Mouse (Mus musculus) heart, embryonic 16.5 days (tissue): Measurements from ENCODE around the gene Atp5g2. TPM values are rescaled to one million over a fixed set of nuclear protein-coding genes. Genes with fewer than 3 reads are reported as not detected.

Experiments used
- ATAC-seq: fragments of 200-750 bp; cut with Nextera tagmentation; replicated peaks from 2 replicates; pipeline ENCODE4 v1.8.0; 2017; ENCODE audit warnings: moderate number of reproducible peaks; ENCODE audit not compliant: insufficient read depth, low FRiP score; ENCODE audit errors: extremely low read depth
- H3K27ac ChIP-seq: fragments of 300-500 bp; sonication (generic); 2 replicates; pipeline ENCODE4 v1.5.1; 2014; ENCODE audit warnings: mild to moderate bottlenecking, low read length, control low read depth, moderate library complexity
- H3K27me3 ChIP-seq: fragments of 300-500 bp; sonication (generic); 2 replicates; pipeline ENCODE4 v1.6.1; 2014; ENCODE audit warnings: low read length, mixed read lengths; ENCODE audit not compliant: control insufficient read depth, insufficient read depth
- H3K36me3 ChIP-seq: fragments of 300-500 bp; sonication (generic); 2 replicates; pipeline ENCODE4 v1.6.1; 2014; ENCODE audit not compliant: control insufficient read depth, insufficient read depth
- H3K4me1 ChIP-seq: fragments of 300-500 bp; sonication (generic); 2 replicates; pipeline ENCODE4 v1.6.1; 2014; ENCODE audit warnings: low read length, mixed read lengths; ENCODE audit not compliant: control insufficient read depth, insufficient read depth
- H3K4me2 ChIP-seq: fragments of 300-500 bp; sonication (generic); 2 replicates; pipeline ENCODE4 v1.6.1; 2014; ENCODE audit warnings: low read depth, mild to moderate bottlenecking, control low read depth, low read length
- H3K4me3 ChIP-seq: fragments of 300-500 bp; sonication (generic); 2 replicates; pipeline ENCODE4 v1.5.1; 2014; ENCODE audit warnings: mild to moderate bottlenecking, control low read depth, low read length
- H3K9ac ChIP-seq: fragments of 300-500 bp; sonication (generic); 2 replicates; pipeline ENCODE4 v1.6.1; 2014; ENCODE audit warnings: low read length, control low read depth
- H3K9me3 ChIP-seq: fragments of 300-500 bp; sonication (generic); replicated peaks from 2 replicates; pipeline ENCODE4 v1.6.1; 2016; ENCODE audit warnings: low read length; ENCODE audit not compliant: control insufficient read depth
- WGBS: fragments of 180-500 bp; shearing (Covaris S2); extraction: QIAGEN DNeasy Blood & Tissue Kit; methylation state at CpG from one replicate; pipeline ENCODE4 v1.1.7; 2014; 5-methylcytosine and 5-hydroxymethylcytosine counted together
- microRNA counts: library from miRNA; unstranded; fragments of <30 nt; microRNA quantifications from one replicate; lab custom pipeline; 2016
- microRNA-seq: library from miRNA; unstranded; fragments of <30 nt; microRNA quantifications from one replicate; pipeline ENCODE4, GENCODE M21; 2017
- polyA plus RNA-seq: library from polyadenylated mRNA; unstranded; fragments of >200 nt; fragmentation: Nextera tagmentation; extraction: Ambion mirVana; gene quantifications from 2 replicates; pipeline ENCODE4 v1.2.1, GENCODE M21; 2015

Atp5g2 gene
- polyA plus RNA-seq, 1 experiment from 2014 or later, result 66.0 TPM

GRCm38 (mm10) chr15:102622536-102622935, 49.6 kb downstream of the Atp5g2 start:
- ATAC-seq, result no peak
- no peaks in the 10 kb centered on the region; the same call in 1 of the 2 replicates for H3K36me3 ChIP-seq
- H3K4me1 ChIP-seq, result peaks cover 14% of the 10 kb centered on the region
- H3K9me3 ChIP-seq, result no peaks in the 10 kb centered on the region
- H3K27me3 ChIP-seq, result no peaks in the 10 kb centered on the region
- no peak overlapping the region for H3K9ac ChIP-seq
- H3K4me3 ChIP-seq, result no peak overlapping the region
- no peak overlapping the region for H3K4me2 ChIP-seq
- no peak overlapping the region for H3K27ac ChIP-seq

GRCm38 (mm10) chr15:102620765-102621164, 51.4 kb downstream of the Atp5g2 start:
- no peaks in the 10 kb centered on the region for H3K27me3 ChIP-seq
- H3K27ac ChIP-seq, result no peak overlapping the region
- no peak overlapping the region for H3K9ac ChIP-seq
- peaks cover 11% of the 10 kb centered on the region for H3K4me1 ChIP-seq
- no peak for ATAC-seq
- no peak overlapping the region for H3K4me3 ChIP-seq
- no peaks in the 10 kb centered on the region; the same call in 1 of the 2 replicates for H3K36me3 ChIP-seq
- WGBS, result 85% methylated on average over 1 of the region's 1 CpGs
- no peaks in the 10 kb centered on the region for H3K9me3 ChIP-seq
- H3K4me2 ChIP-seq, result no peak overlapping the region

GRCm38 (mm10) chr15:102619486-102619885, 52.7 kb downstream of the Atp5g2 start:
- WGBS, result 93% methylated on average over 5 of the region's 5 CpGs
- Histone ChIP-seq H3K27ac (no peak overlapping the region), H3K9ac (no peak overlapping the region), H3K27me3 (no peaks in the 10 kb centered on the region), H3K4me3 (no peak overlapping the region), H3K4me1 (peaks cover 10% of the 10 kb centered on the region), H3K36me3 (no peaks in the 10 kb centered on the region; the same call in 1 of the 2 replicates), H3K9me3 (no peaks in the 10 kb centered on the region), H3K4me2 (no peak overlapping the region)
- ATAC-seq, result no peak

GRCm38 (mm10) chr15:102617654-102618053, 54.5 kb downstream of the Atp5g2 start:
- Histone ChIP-seq H3K27me3 (no peaks in the 10 kb centered on the region), H3K36me3 (no peaks in the 10 kb centered on the region; the same call in 1 of the 2 replicates)
- WGBS, result 95% methylated on average over 1 of the region's 1 CpGs

GRCm38 (mm10) chr15:102616174-102616573, 56.0 kb downstream of the Atp5g2 start:
- Histone ChIP-seq H3K36me3 (no peaks in the 10 kb centered on the region; the same call in 1 of the 2 replicates), H3K27me3 (no peaks in the 10 kb centered on the region), H3K9ac (no peak overlapping the region), H3K4me2 (no peak overlapping the region), H3K9me3 (no peaks in the 10 kb centered on the region), H3K4me1 (no peaks in the 10 kb centered on the region), H3K4me3 (no peak overlapping the region), H3K27ac (no peak overlapping the region)
- 85% methylated on average over 2 of the region's 2 CpGs for WGBS
- ATAC-seq, result no peak

More at GRCm38 (mm10) chr15:102617654-102618053, 54.5 kb downstream of the Atp5g2 start:
- H3K27ac ChIP-seq, result no peak overlapping the region
- no peak overlapping the region for H3K9ac ChIP-seq
- H3K4me2 ChIP-seq, result no peak overlapping the region
- ATAC-seq, result no peak
- no peaks in the 10 kb centered on the region for H3K9me3 ChIP-seq
- H3K4me1 ChIP-seq, result peaks cover 3% of the 10 kb centered on the region
- H3K4me3 ChIP-seq, result no peak overlapping the region

GRCm38 (mm10) chr15:102614224-102614623, 57.9 kb downstream of the Atp5g2 start:
- H3K27ac ChIP-seq, result no peak overlapping the region
- ATAC-seq, result no peak
- H3K36me3 ChIP-seq, result no peaks in the 10 kb centered on the region; the same call in 1 of the 2 replicates
- H3K4me2 ChIP-seq, result no peak overlapping the region
- H3K4me1 ChIP-seq, result 0 out of 2 replicates have a peak, but pooled peaks cover 2% of the 10 kb centered on the region
- no peak overlapping the region for H3K9ac ChIP-seq
- no peaks in the 10 kb centered on the region for H3K9me3 ChIP-seq
- no peak overlapping the region for H3K4me3 ChIP-seq
- H3K27me3 ChIP-seq, result no peaks in the 10 kb centered on the region

- ATAC-seq, result no peak
- Histone ChIP-seq H3K27me3 (no peaks in the 10 kb centered on the region), H3K36me3 (no peaks in the 10 kb centered on the region), H3K9ac (no peak overlapping the region), H3K4me3 (no peak overlapping the region), H3K27ac (no peak overlapping the region), H3K4me1 (peaks cover 6% of the 10 kb centered on the region; the same call in 1 of the 2 replicates), H3K9me3 (no peaks in the 10 kb centered on the region), H3K4me2 (no peak overlapping the region)
These were observed 59.2 kb downstream of the Atp5g2 start for GRCm38 (mm10) chr15:102612966-102613365.

MicroRNAs within 50 kb of the gene (microRNA counts, 519-probe panel; counts per million panel counts)
- microRNA mmu-miR-688 (lab: Ali Mortazavi, UCI), result 2,319 counts per million, percentile 47 among the panel's probes with 10 or more counts

Small RNA genes lying within 50 kb of the gene (microRNA-seq; reads per million reads assigned to microRNA genes)
- gene Mir688, result not detected

Other genes starting within 250 kb of the Atp5g2 start
- gene Amhr2, start 227.0 kb downstream of the Atp5g2 start, polyA plus RNA-seq, result 6.6 and 7.6 TPM in 2 replicates
- 86.7 and 92.2 TPM in 2 replicates for gene Prr13, start 213.3 kb downstream of the Atp5g2 start, polyA plus RNA-seq
- 136 and 140 TPM in 2 replicates for gene Pcbp2, start 201.8 kb downstream of the Atp5g2 start, polyA plus RNA-seq
- 4.1 TPM in 1 of 2 replicates, not detected in the other for gene Gm10337, start 168.6 kb downstream of the Atp5g2 start, polyA plus RNA-seq
- 10.3 and 11.3 TPM in 2 replicates for gene Map3k12, start 155.3 kb downstream of the Atp5g2 start, polyA plus RNA-seq
- gene Tarbp2, start 154.2 kb downstream of the Atp5g2 start, polyA plus RNA-seq, result 88.1 and 95.1 TPM in 2 replicates
- gene Npff, start 147.4 kb downstream of the Atp5g2 start, polyA plus RNA-seq, result 2.1 and 2.6 TPM in 2 replicates
- gene Gm28047, start 47.3 kb downstream of the Atp5g2 start, polyA plus RNA-seq, result not detected in 2 replicates
- 27.7 and 31.3 TPM in 2 replicates for gene Atf7, start 46.9 kb downstream of the Atp5g2 start, polyA plus RNA-seq
- 84.4 and 85.7 TPM in 2 replicates for gene Calcoco1, start 49.8 kb upstream of the Atp5g2 start, polyA plus RNA-seq
- not detected in 2 replicates for gene Hoxc13, start 248.8 kb upstream of the Atp5g2 start, polyA plus RNA-seq